Mouse (Mus musculus) right cerebral cortex, adult 2 months (tissue): ENCODE data around the gene Natd1.
A peak's percentile ranks its signal among the peaks of the same experiment; 100 is the strongest.

Experiments used
- DNase-seq, 2 experiments: peaks; one replicate each; pipeline ENCODE4 v3.0.0; 2021 to 2022; ENCODE audit warnings: low spot score in 2 of 2

Gene Natd1

GRCm38 (mm10) chr11:60931869-60932481 is 17.4 kb upstream of the Natd1 start, which contains the start of gene Map2k3:
Map2k3 (plus strand) TSS chr11:60932033.
- DNase-seq: peak; percentile 95 to 96

DNA sequence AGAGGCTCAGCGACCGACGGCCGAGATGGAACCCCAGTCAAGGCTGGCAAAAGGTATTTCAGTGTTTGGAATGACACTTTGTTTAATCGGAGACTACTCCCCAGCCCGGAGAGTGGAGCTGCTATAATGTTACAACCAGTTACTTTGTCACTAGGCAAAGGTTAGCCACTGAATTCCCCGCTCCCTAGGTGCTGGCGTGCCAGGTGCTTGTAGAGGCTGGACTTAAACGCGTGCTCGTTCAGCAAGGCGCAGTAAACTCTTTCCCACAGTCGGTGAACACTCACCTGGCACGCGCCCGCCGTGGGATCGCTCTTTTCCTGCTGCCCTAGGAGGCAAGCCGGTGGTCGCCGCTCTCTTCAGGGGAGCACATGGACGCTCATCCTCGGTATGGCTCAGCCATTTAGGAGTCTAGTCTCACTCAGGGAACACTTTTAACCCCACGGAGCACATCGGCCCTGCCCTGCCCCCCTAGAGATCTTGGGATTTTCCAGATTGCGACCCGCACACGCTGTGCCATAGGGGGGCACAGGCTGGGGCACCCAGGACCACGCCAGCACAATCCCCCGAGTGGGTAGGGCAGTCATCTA is 16.8 kb upstream of the Natd1 start:
- DNase-seq: no peak

DNA sequence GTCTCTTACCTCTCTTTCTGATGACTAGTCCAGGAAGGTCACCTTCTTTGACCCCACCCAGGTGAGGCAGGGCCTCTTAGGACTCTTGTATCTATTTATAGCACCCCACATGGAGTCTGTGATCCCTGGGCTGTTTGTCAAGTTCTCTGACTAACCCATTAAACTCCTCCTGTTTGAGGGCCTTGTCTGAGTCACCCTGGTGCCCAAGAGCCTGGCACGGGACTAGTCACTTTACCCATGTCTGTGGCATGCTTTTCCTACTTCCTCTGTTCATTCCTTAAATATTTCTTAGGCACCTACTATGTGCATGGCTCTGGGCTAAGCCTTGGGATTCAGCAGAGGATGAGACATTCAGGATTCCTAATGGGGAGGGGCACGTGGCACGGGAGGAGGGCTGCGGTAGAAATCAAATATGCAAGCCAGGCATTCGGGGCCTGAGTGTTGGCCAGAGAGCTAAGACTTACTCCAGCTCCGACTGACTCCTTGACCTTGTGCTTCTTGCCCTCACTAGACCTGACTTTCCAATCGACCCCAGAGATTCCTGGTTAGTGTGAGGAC is 16.3 kb upstream of the Natd1 start:
- DNase-seq: no peak

DNA sequence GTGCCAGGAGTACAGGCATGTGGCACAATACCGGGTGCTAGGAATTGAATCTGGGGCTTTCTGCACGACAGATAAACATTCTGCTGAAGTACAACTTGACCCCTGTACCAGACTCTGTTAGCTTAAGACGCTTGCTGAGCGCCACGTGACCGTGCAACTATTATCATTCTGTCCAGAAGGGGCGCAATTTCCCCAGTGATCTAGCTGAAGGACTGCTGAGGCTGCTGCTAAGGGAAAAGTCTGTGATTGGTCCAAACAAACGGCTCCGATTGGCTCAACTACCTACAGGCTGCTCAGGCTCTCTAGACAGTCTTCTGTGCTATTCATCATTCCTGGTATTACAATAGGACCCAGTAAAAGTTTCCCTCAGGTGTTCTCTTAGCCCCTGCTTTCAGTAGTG is 12.7 kb upstream of the Natd1 start:
- DNase-seq: peak; percentile 93 to 94

DNA sequence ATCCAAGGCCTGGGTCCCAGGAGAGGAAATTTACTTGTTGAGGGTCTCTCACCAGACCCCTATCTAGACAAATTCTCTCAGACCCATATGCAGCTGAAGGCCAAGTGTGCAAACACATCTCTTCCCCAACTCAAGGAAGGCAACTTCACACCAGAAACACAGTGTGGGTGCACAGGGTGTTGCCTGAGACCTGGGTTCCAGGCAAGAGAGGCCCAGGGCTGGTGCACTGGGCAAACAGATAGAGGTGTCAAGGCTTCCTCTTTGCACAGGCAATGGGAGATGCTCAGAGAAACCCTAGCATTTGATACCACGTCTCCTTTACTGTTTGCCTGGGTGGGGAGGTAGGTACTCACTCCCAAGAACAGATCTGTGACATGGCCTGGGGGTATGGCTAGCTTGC is 10.4 kb upstream of the Natd1 start:
- DNase-seq: no peak

GRCm38 (mm10) chr11:60924498-60924897 is 9.9 kb upstream of the Natd1 start:
- DNase-seq: no peak

GRCm38 (mm10) chr11:60922964-60923363 is 8.4 kb upstream of the Natd1 start:
- no peak for DNase-seq

GRCm38 (mm10) chr11:60922195-60922594 is 7.6 kb upstream of the Natd1 start:
- no peak for DNase-seq

- DNase-seq: no peak
Measured at GRCm38 (mm10) chr11:60920021-60920420, 5.5 kb upstream of the Natd1 start.

GRCm38 (mm10) chr11:60915201-60915600 is 651 bp upstream of the Natd1 start:
- DNase-seq: no peak

GRCm38 (mm10) chr11:60913301-60914196 is 1.0 kb downstream of the Natd1 start:
- peak; percentile 87 to 94 for DNase-seq

- no peak for DNase-seq
Measured at GRCm38 (mm10) chr11:60912525-60912973, 2.0 kb downstream of the Natd1 start.

GRCm38 (mm10) chr11:60909626-60910025 is 4.9 kb downstream of the Natd1 start:
- no peak for DNase-seq

- DNase-seq: no peak
Measured at GRCm38 (mm10) chr11:60908073-60908472, 6.5 kb downstream of the Natd1 start.

GRCm38 (mm10) chr11:60906449-60906848 is 8.1 kb downstream of the Natd1 start:
- no peak for DNase-seq

- DNase-seq: no peak
Measured at GRCm38 (mm10) chr11:60905407-60906120, 9.0 kb downstream of the Natd1 start.

GRCm38 (mm10) chr11:60903661-60904061 is 10.9 kb downstream of the Natd1 start:
- no peak for DNase-seq

- no peak for DNase-seq
Measured at GRCm38 (mm10) chr11:60902486-60902885, 12.1 kb downstream of the Natd1 start.

GRCm38 (mm10) chr11:60902001-60902400 is 12.5 kb downstream of the Natd1 start:
- no peak for DNase-seq

- DNase-seq: no peak
Measured at GRCm38 (mm10) chr11:60895915-60896314, 18.6 kb downstream of the Natd1 start.

DNA sequence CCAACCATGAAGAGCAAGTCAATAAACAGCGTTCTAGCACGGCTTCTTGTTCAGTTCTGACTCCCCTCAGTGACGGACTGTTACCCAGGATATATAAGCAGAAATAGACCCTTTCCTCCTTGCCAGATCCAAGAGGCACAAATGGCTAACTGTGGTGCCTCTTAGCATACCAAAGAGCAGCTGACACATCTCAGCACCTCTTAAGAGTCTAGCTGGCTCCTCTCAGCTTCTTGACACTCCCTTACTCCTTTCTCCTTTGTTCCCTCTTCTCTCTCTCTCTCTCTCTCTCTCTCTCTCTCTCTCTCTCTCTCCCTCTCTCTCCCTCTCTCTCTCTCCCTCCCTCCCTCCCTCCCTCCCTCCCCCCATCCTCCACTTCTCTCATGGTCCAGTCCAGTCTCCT is 23.8 kb downstream of the Natd1 start:
- no peak for DNase-seq

- DNase-seq: no peak
Measured at GRCm38 (mm10) chr11:60890286-60890685, 24.3 kb downstream of the Natd1 start.
